Mouse (Mus musculus): ENCODE measurements around the gene Fes. TPM values are rescaled to one million over a fixed set of nuclear protein-coding genes. Genes with fewer than 3 reads are reported as not detected.
A peak's percentile ranks its signal among the peaks of the same experiment; 100 is the strongest.

Gene Fes
- polyA plus RNA-seq, 1 experiment from 2014 or later = 3.2 TPM

GRCm38 (mm10) chr7:80374733-80375132, 13.0 kb downstream of the Fes start:
- no peak overlapping the region for H3K27ac ChIP-seq (replicated peaks; ENCODE audit: low read depth, low read length)
- no peak overlapping the region for H3K4me2 ChIP-seq (ENCODE audit: low read length)
- DNase-seq = no peak
- no peaks in the 10 kb centered on the region for H3K36me3 ChIP-seq (ENCODE audit: control insufficient read depth, insufficient read depth, low read length)
- H3K9ac ChIP-seq (replicated peaks; ENCODE audit: low read length) = no peak overlapping the region
- H3K4me1 ChIP-seq (ENCODE audit: control insufficient read depth, insufficient read depth, low read length) = peaks cover 5% of the 10 kb centered on the region
- H3K9me3 ChIP-seq (ENCODE audit: control insufficient read depth, low read length) = no peaks in the 10 kb centered on the region
- H3K4me3 ChIP-seq (replicated peaks; ENCODE audit: low read depth, low read length) = no peak overlapping the region
- 96% methylated on average over 3 of the region's 3 CpGs for WGBS
- no peak for ATAC-seq (ENCODE audit: low FRiP score, low TSS enrichment)
- H3K27me3 ChIP-seq (ENCODE audit: control insufficient read depth, insufficient read depth, low read length) = no peaks in the 10 kb centered on the region

- 73% methylated on average over 3 of the region's 3 CpGs for WGBS
- Histone ChIP-seq H3K9ac (replicated peaks; ENCODE audit: low read length) (no peak overlapping the region), H3K4me1 (ENCODE audit: control insufficient read depth, insufficient read depth, low read length) (peaks cover 10% of the 10 kb centered on the region), H3K4me3 (replicated peaks; ENCODE audit: low read depth, low read length) (no peak overlapping the region), H3K27me3 (ENCODE audit: control insufficient read depth, insufficient read depth, low read length) (no peaks in the 10 kb centered on the region), H3K9me3 (ENCODE audit: control insufficient read depth, low read length) (no peaks in the 10 kb centered on the region), H3K36me3 (ENCODE audit: control insufficient read depth, insufficient read depth, low read length) (no peaks in the 10 kb centered on the region), H3K4me2 (ENCODE audit: low read length) (no peak overlapping the region), H3K27ac (replicated peaks; ENCODE audit: low read depth, low read length) (no peak overlapping the region)
- no peak for ATAC-seq (ENCODE audit: low FRiP score, low TSS enrichment)
- no peak for DNase-seq
Observed at GRCm38 (mm10) chr7:80374280-80374679, 13.5 kb downstream of the Fes start.

GRCm38 (mm10) chr7:80373850-80374249, 13.9 kb downstream of the Fes start:
- Histone ChIP-seq H3K9me3 (ENCODE audit: control insufficient read depth, low read length) (no peaks in the 10 kb centered on the region), H3K4me3 (replicated peaks; ENCODE audit: low read depth, low read length) (no peak overlapping the region), H3K4me1 (ENCODE audit: control insufficient read depth, insufficient read depth, low read length) (peaks cover 14% of the 10 kb centered on the region), H3K9ac (replicated peaks; ENCODE audit: low read length) (no peak overlapping the region), H3K27me3 (ENCODE audit: control insufficient read depth, insufficient read depth, low read length) (no peaks in the 10 kb centered on the region), H3K4me2 (ENCODE audit: low read length) (no peak overlapping the region), H3K27ac (replicated peaks; ENCODE audit: low read depth, low read length) (no peak overlapping the region), H3K36me3 (ENCODE audit: control insufficient read depth, insufficient read depth, low read length) (no peaks in the 10 kb centered on the region)
- WGBS = 80% methylated on average over 12 of the region's 12 CpGs
- DNase-seq (peak; percentile 27), ATAC-seq (ENCODE audit: low FRiP score, low TSS enrichment) (no peak)

- H3K27me3 ChIP-seq (ENCODE audit: control insufficient read depth, insufficient read depth, low read length) = no peaks in the 10 kb centered on the region
- no peak overlapping the region for H3K4me3 ChIP-seq (replicated peaks; ENCODE audit: low read depth, low read length)
- H3K4me1 ChIP-seq (ENCODE audit: control insufficient read depth, insufficient read depth, low read length) = peaks cover 14% of the 10 kb centered on the region
- H3K27ac ChIP-seq (replicated peaks; ENCODE audit: low read depth, low read length) = no peak overlapping the region
- no peaks in the 10 kb centered on the region for H3K9me3 ChIP-seq (ENCODE audit: control insufficient read depth, low read length)
- no peak overlapping the region for H3K9ac ChIP-seq (replicated peaks; ENCODE audit: low read length)
- no peak overlapping the region for H3K4me2 ChIP-seq (ENCODE audit: low read length)
- no peak for DNase-seq
- no peak for ATAC-seq (ENCODE audit: low FRiP score, low TSS enrichment)
- WGBS = 84% methylated on average over 4 of the region's 4 CpGs
- H3K36me3 ChIP-seq (ENCODE audit: control insufficient read depth, insufficient read depth, low read length) = peaks cover 4% of the 10 kb centered on the region
Observed at GRCm38 (mm10) chr7:80373352-80373751, 14.4 kb downstream of the Fes start.

- no peak overlapping the region for H3K4me3 ChIP-seq (replicated peaks; ENCODE audit: low read depth, low read length)
- H3K9ac ChIP-seq (replicated peaks; ENCODE audit: low read length) = no peak overlapping the region
- peaks cover 11% of the 10 kb centered on the region for H3K36me3 ChIP-seq (ENCODE audit: control insufficient read depth, insufficient read depth, low read length)
- H3K27ac ChIP-seq (replicated peaks; ENCODE audit: low read depth, low read length) = no peak overlapping the region
- DNase-seq = no peak
- H3K9me3 ChIP-seq (ENCODE audit: control insufficient read depth, low read length) = no peaks in the 10 kb centered on the region
- ATAC-seq (ENCODE audit: low FRiP score, low TSS enrichment) = no peak
- 61% methylated on average over 2 of the region's 2 CpGs for WGBS
- peaks cover 14% of the 10 kb centered on the region for H3K4me1 ChIP-seq (ENCODE audit: control insufficient read depth, insufficient read depth, low read length)
- H3K27me3 ChIP-seq (ENCODE audit: control insufficient read depth, insufficient read depth, low read length) = no peaks in the 10 kb centered on the region
- H3K4me2 ChIP-seq (ENCODE audit: low read length) = no peak overlapping the region
Observed at GRCm38 (mm10) chr7:80372667-80373066, 15.1 kb downstream of the Fes start.

GRCm38 (mm10) chr7:80372166-80372565, 15.6 kb downstream of the Fes start:
- Histone ChIP-seq H3K9me3 (ENCODE audit: control insufficient read depth, low read length) (no peaks in the 10 kb centered on the region), H3K4me1 (ENCODE audit: control insufficient read depth, insufficient read depth, low read length) (peaks cover 14% of the 10 kb centered on the region), H3K36me3 (ENCODE audit: control insufficient read depth, insufficient read depth, low read length) (peaks cover 16% of the 10 kb centered on the region), H3K27ac (replicated peaks; ENCODE audit: low read depth, low read length) (no peak overlapping the region), H3K9ac (replicated peaks; ENCODE audit: low read length) (no peak overlapping the region), H3K4me3 (replicated peaks; ENCODE audit: low read depth, low read length) (no peak overlapping the region), H3K27me3 (ENCODE audit: control insufficient read depth, insufficient read depth, low read length) (no peaks in the 10 kb centered on the region), H3K4me2 (ENCODE audit: low read length) (no peak overlapping the region)
- no peak for DNase-seq
- no peak for ATAC-seq (ENCODE audit: low FRiP score, low TSS enrichment)
- 86% methylated on average over 3 of the region's 3 CpGs for WGBS

GRCm38 (mm10) chr7:80371041-80371751, 16.6 kb downstream of the Fes start, which contains the start of gene Man2a2:
Gene Man2a2, minus strand, starts transcription at chr7:80371375.
- DNase-seq (peak; percentile 92), ATAC-seq (ENCODE audit: low FRiP score, low TSS enrichment) (peak; percentile 71)
- Histone ChIP-seq H3K4me1 (ENCODE audit: control insufficient read depth, insufficient read depth, low read length) (peaks cover 14% of the 10 kb centered on the region), H3K36me3 (ENCODE audit: control insufficient read depth, insufficient read depth, low read length) (peaks cover 25% of the 10 kb centered on the region), H3K4me2 (ENCODE audit: low read length) (peak within 1 kb of the TSS; percentile 75), H3K27ac (replicated peaks; ENCODE audit: low read depth, low read length) (peak within 1 kb of the TSS; percentile 82), H3K27me3 (ENCODE audit: control insufficient read depth, insufficient read depth, low read length) (no peaks in the 10 kb centered on the region), H3K4me3 (replicated peaks; ENCODE audit: low read depth, low read length) (peak within 1 kb of the TSS; percentile 76), H3K9me3 (ENCODE audit: control insufficient read depth, low read length) (no peaks in the 10 kb centered on the region), H3K9ac (replicated peaks; ENCODE audit: low read length) (peak within 1 kb of the TSS; percentile 86)
- under 1% methylated on average over 85 of the region's 86 CpGs for WGBS

- Histone ChIP-seq H3K4me2 (ENCODE audit: low read length) (peak overlapping the region; percentile 75), H3K4me1 (ENCODE audit: control insufficient read depth, insufficient read depth, low read length) (peaks cover 14% of the 10 kb centered on the region), H3K9me3 (ENCODE audit: control insufficient read depth, low read length) (no peaks in the 10 kb centered on the region), H3K27ac (replicated peaks; ENCODE audit: low read depth, low read length) (peak overlapping the region; percentile 82), H3K27me3 (ENCODE audit: control insufficient read depth, insufficient read depth, low read length) (no peaks in the 10 kb centered on the region), H3K9ac (replicated peaks; ENCODE audit: low read length) (peak overlapping the region; percentile 86), H3K4me3 (replicated peaks; ENCODE audit: low read depth, low read length) (peak overlapping the region; percentile 76), H3K36me3 (ENCODE audit: control insufficient read depth, insufficient read depth, low read length) (peaks cover 31% of the 10 kb centered on the region)
- ATAC-seq (ENCODE audit: low FRiP score, low TSS enrichment) (peak; percentile 69), DNase-seq (peak; percentile 81)
- under 1% methylated on average over 31 of the region's 31 CpGs for WGBS
Observed at GRCm38 (mm10) chr7:80370649-80371040, 17.1 kb downstream of the Fes start.

- Histone ChIP-seq H3K9me3 (ENCODE audit: control insufficient read depth, low read length) (no peaks in the 10 kb centered on the region), H3K27ac (replicated peaks; ENCODE audit: low read depth, low read length) (no peak overlapping the region), H3K27me3 (ENCODE audit: control insufficient read depth, insufficient read depth, low read length) (no peaks in the 10 kb centered on the region), H3K4me3 (replicated peaks; ENCODE audit: low read depth, low read length) (peak overlapping the region; percentile 76), H3K36me3 (ENCODE audit: control insufficient read depth, insufficient read depth, low read length) (peaks cover 31% of the 10 kb centered on the region), H3K4me2 (ENCODE audit: low read length) (peak overlapping the region; percentile 75), H3K9ac (replicated peaks; ENCODE audit: low read length) (peak overlapping the region; percentile 86), H3K4me1 (ENCODE audit: control insufficient read depth, insufficient read depth, low read length) (peaks cover 14% of the 10 kb centered on the region)
- DNase-seq = peak; percentile 23
- no peak for ATAC-seq (ENCODE audit: low FRiP score, low TSS enrichment)
- WGBS = 59% methylated on average over 4 of the region's 4 CpGs
Observed at GRCm38 (mm10) chr7:80369967-80370431, 17.7 kb downstream of the Fes start.

Measured in midbrain, embryonic 14.5 days (tissue).